Mouse (Mus musculus) lung, adult 2 months (tissue): ENCODE results near the gene Hoxa10. TPM values are rescaled to one million over a fixed set of nuclear protein-coding genes. Genes with fewer than 3 reads are reported as not detected.

Experiments
- DNase-seq: peaks from one replicate; pipeline ENCODE4 v3.0.0; 2022
- H3K4me1 ChIP-seq: fragments of 200-500 bp; 2 replicates; pipeline ENCODE4 v1.6.1; 2011; ENCODE audit warnings: low read length; ENCODE audit not compliant: control insufficient read depth, insufficient read depth
- H3K4me3 ChIP-seq: fragments of 200-500 bp; replicated peaks from 2 replicates; pipeline ENCODE3; 2011; ENCODE audit warnings: low read depth, mild to moderate bottlenecking, control low read depth, low read length; ENCODE audit errors: extremely low read depth
- CTCF ChIP-seq: fragments of 200-500 bp; IDR thresholded peaks from 2 replicates; pipeline ENCODE4 v1.5.1; 2011; ENCODE audit warnings: mild to moderate bottlenecking, low read length, control low read depth; ENCODE audit not compliant: insufficient read depth
- POLR2A ChIP-seq: fragments of 200-500 bp; IDR thresholded peaks from 2 replicates; pipeline ENCODE4 v1.6.1; 2011; ENCODE audit warnings: low read depth, mild to moderate bottlenecking, control low read depth, low read length, borderline replicate concordance; ENCODE audit errors: extremely low read depth
- WGBS: fragments of 180-500 bp; shearing (Covaris S2); methylation state at CpG from one replicate; pipeline ENCODE4 v1.1.7; 2018; 5-methylcytosine and 5-hydroxymethylcytosine counted together
- polyA plus RNA-seq: library from polyadenylated mRNA; depleted of rRNA; stranded (reverse); fragments of >200 nt; gene quantifications from 2 replicates; pipeline ENCODE4 v1.2.3, GENCODE M21; 2012

The Hoxa10 gene
- polyA plus RNA-seq, 1 experiment = not detected

GRCm38 (mm10) chr6:52206882-52207683 is 33.6 kb downstream of the Hoxa10 start:
- H3K4me3 ChIP-seq = no peak overlapping the region
- peaks cover 6% of the 10 kb centered on the region; the same call in 1 of the 2 replicates for H3K4me1 ChIP-seq
- TF ChIP-seq POLR2A (no peak), CTCF (no peak)
- DNase-seq = no peak
- 53% methylated on average over 4 of the region's 4 CpGs for WGBS

GRCm38 (mm10) chr6:52205638-52206621 is 34.7 kb downstream of the Hoxa10 start:
- no peak for DNase-seq
- H3K4me3 ChIP-seq = no peak overlapping the region

GRCm38 (mm10) chr6:52205221-52205620 is 35.4 kb downstream of the Hoxa10 start:
- Histone ChIP-seq H3K4me1 (peaks cover 3% of the 10 kb centered on the region; the same call in 1 of the 2 replicates), H3K4me3 (no peak overlapping the region)
- TF ChIP-seq POLR2A = no peak
- TF ChIP-seq CTCF = no peak
- no peak for DNase-seq
- 47% methylated on average over 14 of the region's 14 CpGs for WGBS

More at GRCm38 (mm10) chr6:52205638-52206621, 34.7 kb downstream of the Hoxa10 start:
- peaks cover 3% of the 10 kb centered on the region; the same call in 1 of the 2 replicates for H3K4me1 ChIP-seq
- 54% methylated on average over 55 of the region's 55 CpGs for WGBS
- TF ChIP-seq POLR2A (no peak), CTCF (no peak)

GRCm38 (mm10) chr6:52204050-52204752 is 36.5 kb downstream of the Hoxa10 start, which contains the start of gene Hoxa5:
TSS of gene Hoxa5 (minus strand) at chr6:52204587.
- peaks cover 3% of the 10 kb centered on the region; the same call in 1 of the 2 replicates for H3K4me1 ChIP-seq
- H3K4me3 ChIP-seq = peak within 1 kb of the TSS; percentile 94
- 0 out of 2 replicates have a peak, but pooled peaks have one; percentile 40 for TF ChIP-seq POLR2A
- TF ChIP-seq CTCF = peak; percentile 66
- DNase-seq = peak; percentile 75
- WGBS = 11% methylated on average over 65 of the region's 65 CpGs

- WGBS = 12% methylated on average over 46 of the region's 46 CpGs
- H3K4me3 ChIP-seq = peak overlapping the region; percentile 94
- no peaks in the 10 kb centered on the region for H3K4me1 ChIP-seq
- DNase-seq = no peak
- TF ChIP-seq POLR2A (peak; percentile 4; the same call in 1 of the 2 replicates), CTCF (no peak)
Measured at GRCm38 (mm10) chr6:52203371-52204049, 37.1 kb downstream of the Hoxa10 start.

GRCm38 (mm10) chr6:52203121-52203370 is 37.6 kb downstream of the Hoxa10 start:
- peak overlapping the region; percentile 94 for H3K4me3 ChIP-seq
- no peaks in the 10 kb centered on the region for H3K4me1 ChIP-seq
- WGBS = 9% methylated on average over 10 of the region's 10 CpGs
- TF ChIP-seq POLR2A (no peak), CTCF (no peak)
- no peak for DNase-seq

- H3K4me3 ChIP-seq = peak overlapping the region; percentile 94
- DNase-seq = no peak
- 19% methylated on average over 22 of the region's 22 CpGs for WGBS
- TF ChIP-seq CTCF = no peak
- no peak for TF ChIP-seq POLR2A
- H3K4me1 ChIP-seq = no peaks in the 10 kb centered on the region
Measured at GRCm38 (mm10) chr6:52202362-52203120, 38.1 kb downstream of the Hoxa10 start.

GRCm38 (mm10) chr6:52201269-52201668 is 39.4 kb downstream of the Hoxa10 start:
- WGBS = 39% methylated on average over 1 of the region's 1 CpGs
- no peak for DNase-seq
- Histone ChIP-seq H3K4me3 (peak overlapping the region; percentile 43), H3K4me1 (0 out of 2 replicates have a peak, but pooled peaks cover 3% of the 10 kb centered on the region)
- no peak for TF ChIP-seq CTCF
- no peak for TF ChIP-seq POLR2A
